Mouse (Mus musculus): ENCODE measurements around the gene Pitpnm3. TPM values are rescaled to one million over a fixed set of nuclear protein-coding genes. Genes with fewer than 3 reads are reported as not detected.

Pitpnm3 gene
- polyA plus RNA-seq, 1 experiment from 2014 or later, result 1.4 TPM

DNA sequence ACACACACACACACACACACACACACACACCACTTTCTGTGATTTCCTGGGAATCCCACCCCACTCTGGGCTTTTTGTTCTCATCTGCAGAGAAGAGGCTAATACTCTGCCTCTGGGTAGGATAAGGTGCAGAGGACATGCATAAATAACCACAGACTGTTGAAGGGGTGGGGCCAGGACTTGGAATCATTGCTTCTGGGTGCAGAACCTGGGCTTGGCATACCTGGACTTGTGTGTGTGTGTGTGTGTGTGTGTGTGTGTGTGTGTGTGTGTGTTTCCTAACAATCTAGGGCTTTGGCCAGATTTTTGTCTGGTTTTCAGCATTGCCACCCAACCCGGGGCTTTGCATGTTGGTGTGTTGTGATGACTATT, 10.3 kb upstream of the Pitpnm3 start:
- DNase-seq (ENCODE audit: low spot score), result no peak
- WGBS, result 79% methylated on average over 1 of the region's 1 CpGs
- Histone ChIP-seq H3K4me2 (ENCODE audit: low read length) (no peak overlapping the region), H3K4me3 (ENCODE audit: low read depth, low read length) (no peak overlapping the region), H3K27me3 (replicated peaks; ENCODE audit: control insufficient read depth, insufficient read depth, low read length) (no peaks in the 10 kb centered on the region), H3K4me1 (replicated peaks; ENCODE audit: control insufficient read depth, insufficient read depth, low read length) (no peaks in the 10 kb centered on the region), H3K9me3 (ENCODE audit: control insufficient read depth, low read length) (no peaks in the 10 kb centered on the region), H3K36me3 (ENCODE audit: control insufficient read depth, insufficient read depth, low read length) (no peaks in the 10 kb centered on the region), H3K27ac (ENCODE audit: low read depth) (no peak overlapping the region), H3K9ac (ENCODE audit: low read length) (no peak overlapping the region)
- ATAC-seq (replicated peaks; ENCODE audit: low FRiP score, low TSS enrichment, low read depth), result no peak

DNA sequence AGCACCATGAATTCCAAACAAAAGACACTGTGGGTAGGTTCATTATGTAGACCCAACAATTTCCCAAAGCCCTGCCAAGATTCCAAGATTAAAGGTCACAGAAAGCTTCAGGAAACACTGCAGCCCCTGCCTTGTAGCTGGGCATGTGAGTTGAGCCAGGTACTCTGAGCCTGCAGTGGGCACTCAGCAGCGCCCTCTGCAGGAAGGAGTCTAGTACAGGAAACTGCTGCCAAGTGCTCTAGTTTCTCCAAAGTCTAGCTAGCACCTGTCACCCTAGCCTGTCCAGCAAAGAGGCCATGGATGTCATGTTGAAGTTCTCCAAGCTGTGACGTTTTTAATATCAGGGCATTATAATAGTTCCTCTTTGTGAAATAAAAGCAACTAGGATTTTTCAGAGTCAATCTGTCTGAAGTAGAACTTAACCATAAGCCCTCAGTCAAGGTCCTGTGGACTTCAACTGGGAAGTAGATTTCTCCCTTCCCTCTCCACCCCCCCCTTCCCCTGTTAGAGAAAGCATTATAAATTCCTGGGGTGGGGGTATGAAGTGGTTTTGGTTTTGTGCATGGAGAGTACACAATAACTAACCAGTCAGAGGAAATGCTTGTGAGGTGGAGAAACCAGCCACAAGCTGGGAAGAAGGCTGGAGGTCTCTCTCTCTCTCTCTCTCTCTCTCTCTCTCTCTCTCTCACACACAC, 9.8 kb upstream of the Pitpnm3 start:
- DNase-seq (ENCODE audit: low spot score) (no peak), ATAC-seq (replicated peaks; ENCODE audit: low FRiP score, low TSS enrichment, low read depth) (0 out of 2 replicates have a peak, but pooled peaks have one; percentile 25)
- H3K36me3 ChIP-seq (ENCODE audit: control insufficient read depth, insufficient read depth, low read length), result no peaks in the 10 kb centered on the region
- H3K27me3 ChIP-seq (replicated peaks; ENCODE audit: control insufficient read depth, insufficient read depth, low read length), result no peaks in the 10 kb centered on the region
- H3K4me1 ChIP-seq (replicated peaks; ENCODE audit: control insufficient read depth, insufficient read depth, low read length), result no peaks in the 10 kb centered on the region
- no peak overlapping the region for H3K4me2 ChIP-seq (ENCODE audit: low read length)
- H3K9me3 ChIP-seq (ENCODE audit: control insufficient read depth, low read length), result no peaks in the 10 kb centered on the region
- no peak overlapping the region for H3K9ac ChIP-seq (ENCODE audit: low read length)
- H3K4me3 ChIP-seq (ENCODE audit: low read depth, low read length), result no peak overlapping the region
- WGBS, result 15% methylated on average over 2 of the region's 2 CpGs
- no peak overlapping the region for H3K27ac ChIP-seq (ENCODE audit: low read depth)

DNA sequence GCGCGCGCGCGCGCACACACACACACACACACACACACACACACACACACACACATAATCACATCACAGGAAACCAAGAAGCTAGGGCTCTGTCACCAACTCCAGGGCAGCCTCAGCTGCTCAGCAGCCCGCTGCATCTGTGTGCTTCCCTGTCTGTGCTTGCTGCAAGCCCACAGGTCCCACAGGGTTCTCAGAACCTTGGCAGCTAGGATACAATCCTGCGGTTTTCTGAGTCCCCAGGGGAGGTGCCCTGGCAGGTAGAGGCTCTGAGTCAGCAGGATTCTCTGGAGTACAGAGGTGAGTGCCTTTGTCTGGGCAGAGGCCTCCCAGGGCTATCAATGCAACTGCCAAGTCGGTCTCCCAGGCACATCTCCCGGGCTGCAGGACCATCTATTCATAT, 7.3 kb upstream of the Pitpnm3 start:
- no peaks in the 10 kb centered on the region for H3K36me3 ChIP-seq (ENCODE audit: control insufficient read depth, insufficient read depth, low read length)
- peaks cover under 1% of the 10 kb centered on the region; the same call in 1 of the 2 replicates for H3K27me3 ChIP-seq (replicated peaks; ENCODE audit: control insufficient read depth, insufficient read depth, low read length)
- WGBS, result 48% methylated on average over 10 of the region's 10 CpGs
- no peak for ATAC-seq (replicated peaks; ENCODE audit: low FRiP score, low TSS enrichment, low read depth)
- no peak overlapping the region for H3K4me2 ChIP-seq (ENCODE audit: low read length)
- H3K4me3 ChIP-seq (ENCODE audit: low read depth, low read length), result no peak overlapping the region
- H3K4me1 ChIP-seq (replicated peaks; ENCODE audit: control insufficient read depth, insufficient read depth, low read length), result no peaks in the 10 kb centered on the region
- no peaks in the 10 kb centered on the region for H3K9me3 ChIP-seq (ENCODE audit: control insufficient read depth, low read length)
- DNase-seq (ENCODE audit: low spot score), result no peak
- no peak overlapping the region for H3K27ac ChIP-seq (ENCODE audit: low read depth)
- H3K9ac ChIP-seq (ENCODE audit: low read length), result no peak overlapping the region

DNA sequence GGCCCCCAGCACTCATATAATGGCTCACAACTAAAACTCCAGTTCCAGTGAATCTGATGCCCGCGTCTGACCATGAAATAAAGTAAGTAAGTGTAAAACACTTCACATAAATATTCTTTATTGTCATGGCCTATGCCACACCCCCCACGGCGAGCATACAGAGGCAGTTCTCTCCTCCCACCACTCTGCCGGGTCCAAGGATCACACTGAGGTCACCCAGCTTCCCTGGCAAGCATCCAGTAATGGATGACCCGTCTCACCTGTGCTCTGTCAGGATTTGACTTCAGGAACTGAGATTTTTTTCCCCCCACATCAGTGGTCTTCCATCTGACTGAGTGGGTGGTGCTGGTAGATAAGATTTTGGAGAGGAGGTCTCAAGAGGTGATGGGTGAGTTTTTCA, 4.6 kb upstream of the Pitpnm3 start:
- Histone ChIP-seq H3K27me3 (replicated peaks; ENCODE audit: control insufficient read depth, insufficient read depth, low read length) (peaks cover 22% of the 10 kb centered on the region), H3K4me3 (ENCODE audit: low read depth, low read length) (no peak overlapping the region), H3K4me1 (replicated peaks; ENCODE audit: control insufficient read depth, insufficient read depth, low read length) (no peaks in the 10 kb centered on the region; the same call in 1 of the 2 replicates), H3K27ac (ENCODE audit: low read depth) (no peak overlapping the region), H3K9ac (ENCODE audit: low read length) (no peak overlapping the region), H3K4me2 (ENCODE audit: low read length) (no peak overlapping the region), H3K36me3 (ENCODE audit: control insufficient read depth, insufficient read depth, low read length) (no peaks in the 10 kb centered on the region), H3K9me3 (ENCODE audit: control insufficient read depth, low read length) (no peaks in the 10 kb centered on the region)
- no peak for DNase-seq (ENCODE audit: low spot score)
- no peak; the same call in 1 of the 2 replicates for ATAC-seq (replicated peaks; ENCODE audit: low FRiP score, low TSS enrichment, low read depth)
- WGBS, result 37% methylated on average over 6 of the region's 6 CpGs

DNA sequence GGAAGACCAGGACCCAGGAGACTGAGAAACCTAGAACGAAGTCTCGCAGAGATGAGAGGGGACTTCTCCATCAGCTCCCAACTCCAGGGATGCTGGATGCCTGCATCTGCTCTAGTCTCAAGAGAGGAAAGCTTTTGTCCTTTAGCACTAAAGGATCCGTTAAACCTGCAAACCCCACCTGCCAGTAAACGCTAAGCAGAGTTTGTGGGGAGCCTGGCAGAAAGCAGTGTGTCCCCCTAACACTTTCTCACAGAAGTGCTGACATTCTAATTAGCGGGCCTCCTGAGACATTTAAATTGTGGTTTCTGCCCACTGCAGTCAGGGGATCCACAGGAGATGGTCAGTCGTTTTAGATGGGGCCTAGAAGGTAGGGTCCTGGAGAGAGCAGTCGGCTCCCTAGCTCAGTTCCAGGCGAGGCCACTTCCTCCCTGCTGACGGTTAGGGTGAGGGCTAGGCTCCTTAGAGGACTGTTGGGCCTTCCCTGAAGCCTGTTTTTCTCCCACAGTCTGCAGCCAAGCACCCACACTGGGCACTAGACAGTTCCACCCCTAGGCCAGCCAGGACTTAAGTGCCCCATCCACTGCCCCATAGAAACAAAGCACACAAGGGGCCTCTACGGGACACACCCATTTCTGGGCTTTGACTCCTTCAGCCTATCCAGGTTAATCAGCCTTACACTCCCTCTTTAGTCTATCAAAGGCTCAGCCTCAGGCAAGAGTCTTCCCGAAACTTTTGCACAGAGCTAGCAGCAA, 829 bp upstream of the Pitpnm3 start:
- DNase-seq (ENCODE audit: low spot score), result peak; percentile 57
- H3K4me2 ChIP-seq (ENCODE audit: low read length), result peak overlapping the region; percentile 96
- WGBS, result 39% methylated on average over 11 of the region's 11 CpGs
- peaks cover 9% of the 10 kb centered on the region; the same call in 1 of the 2 replicates for H3K4me1 ChIP-seq (replicated peaks; ENCODE audit: control insufficient read depth, insufficient read depth, low read length)
- H3K27me3 ChIP-seq (replicated peaks; ENCODE audit: control insufficient read depth, insufficient read depth, low read length), result peaks cover 45% of the 10 kb centered on the region
- no peaks in the 10 kb centered on the region for H3K9me3 ChIP-seq (ENCODE audit: control insufficient read depth, low read length)
- H3K27ac ChIP-seq (ENCODE audit: low read depth), result no peak overlapping the region
- peak overlapping the region; percentile 52 for H3K4me3 ChIP-seq (ENCODE audit: low read depth, low read length)
- 0 out of 2 replicates have a peak, but pooled peaks have one; percentile 22 for ATAC-seq (replicated peaks; ENCODE audit: low FRiP score, low TSS enrichment, low read depth)
- no peaks in the 10 kb centered on the region for H3K36me3 ChIP-seq (ENCODE audit: control insufficient read depth, insufficient read depth, low read length)
- no peak overlapping the region; the same call in 1 of the 2 replicates for H3K9ac ChIP-seq (ENCODE audit: low read length)

DNA sequence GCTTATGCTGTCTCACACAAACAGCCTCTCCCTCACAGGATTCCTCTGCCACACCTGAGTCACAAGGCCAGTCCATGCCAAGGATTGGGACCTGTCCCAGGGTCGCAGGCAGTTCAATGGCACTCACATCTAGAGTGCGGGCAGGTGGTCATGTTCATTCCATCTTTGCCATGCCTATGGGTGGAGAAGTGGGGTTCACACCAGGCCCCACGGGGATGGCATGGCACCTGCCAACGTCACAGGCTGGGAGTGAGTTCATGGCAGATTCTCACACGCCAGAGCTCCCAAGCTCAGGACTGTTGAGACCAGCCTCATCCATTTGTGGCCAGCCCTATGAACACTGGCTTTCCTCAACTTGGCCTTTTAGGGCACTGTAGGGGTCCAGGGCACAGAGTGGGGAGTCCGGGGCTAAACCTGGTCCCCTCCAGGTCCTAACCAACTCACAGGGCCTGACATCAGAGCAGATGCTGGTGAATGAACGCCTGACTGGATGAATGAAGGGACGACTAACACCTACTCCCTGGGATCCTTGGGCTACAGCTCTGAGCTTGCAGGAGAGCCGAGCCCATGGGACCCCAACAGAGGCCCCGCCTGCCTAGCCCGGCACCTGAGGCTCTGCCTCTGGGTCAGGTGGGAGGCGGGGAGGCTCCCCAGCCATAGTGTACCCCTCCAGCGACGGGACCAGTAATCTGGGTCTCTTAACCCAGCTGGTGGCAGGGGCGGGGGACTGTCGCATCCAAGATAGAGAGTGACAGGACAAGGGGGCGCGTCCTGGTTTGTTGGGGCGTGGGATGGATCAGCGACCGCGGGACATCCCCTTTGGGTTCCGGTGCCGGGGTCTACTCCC, 819 bp downstream of the Pitpnm3 start:
- Histone ChIP-seq H3K27me3 (replicated peaks; ENCODE audit: control insufficient read depth, insufficient read depth, low read length) (peaks cover 45% of the 10 kb centered on the region), H3K4me3 (ENCODE audit: low read depth, low read length) (peak overlapping the region; percentile 52), H3K9me3 (ENCODE audit: control insufficient read depth, low read length) (no peaks in the 10 kb centered on the region), H3K27ac (ENCODE audit: low read depth) (no peak overlapping the region), H3K9ac (ENCODE audit: low read length) (peak overlapping the region; percentile 59), H3K4me1 (replicated peaks; ENCODE audit: control insufficient read depth, insufficient read depth, low read length) (peaks cover 14% of the 10 kb centered on the region; the same call in 1 of the 2 replicates), H3K4me2 (ENCODE audit: low read length) (peak overlapping the region; percentile 96), H3K36me3 (ENCODE audit: control insufficient read depth, insufficient read depth, low read length) (no peaks in the 10 kb centered on the region)
- ATAC-seq (replicated peaks; ENCODE audit: low FRiP score, low TSS enrichment, low read depth), result no peak; the same call in 1 of the 2 replicates
- peak; percentile 66 for DNase-seq (ENCODE audit: low spot score)
- 15% methylated on average over 24 of the region's 24 CpGs for WGBS

DNA sequence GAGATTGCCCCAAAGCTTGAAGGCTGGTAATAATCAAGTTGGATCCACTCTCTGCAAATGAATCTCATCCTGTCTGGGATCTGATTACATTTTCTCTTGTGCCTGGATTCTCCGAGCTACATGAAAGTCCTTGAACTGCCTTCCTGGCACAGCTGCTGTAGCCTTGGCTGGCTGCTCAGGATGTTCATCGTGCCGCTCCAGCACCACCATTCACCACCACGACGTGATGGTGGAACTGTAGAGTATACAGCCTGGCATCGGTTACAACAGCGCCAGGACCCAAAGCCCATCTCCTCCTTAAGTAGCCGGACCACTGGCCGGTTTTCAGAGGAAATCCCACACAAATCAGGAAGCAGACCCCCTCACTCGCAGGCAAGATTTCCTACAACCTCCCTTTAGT, 2.5 kb downstream of the Pitpnm3 start:
- 69% methylated on average over 10 of the region's 10 CpGs for WGBS

DNA sequence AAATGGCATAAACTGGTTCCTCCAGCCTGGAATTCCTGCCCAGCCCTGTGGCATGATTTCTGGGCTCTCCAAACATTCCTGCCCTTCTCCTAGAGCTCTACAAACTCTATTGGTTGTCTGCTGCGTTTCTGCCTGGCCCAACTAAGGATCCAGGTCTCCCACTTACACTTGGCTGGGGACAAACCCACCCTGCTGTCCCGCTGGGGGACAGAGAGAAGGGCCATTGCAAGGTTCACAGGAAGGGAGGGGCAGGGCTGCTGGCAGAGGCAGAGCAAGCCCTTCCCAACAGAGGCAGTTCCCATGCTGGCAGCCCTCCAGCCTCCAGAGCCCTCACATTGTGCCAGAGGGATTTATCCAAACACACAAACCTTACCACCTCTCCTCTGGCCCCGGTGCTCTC, 3.3 kb downstream of the Pitpnm3 start:
- H3K4me2 ChIP-seq (ENCODE audit: low read length), result no peak overlapping the region
- no peak overlapping the region for H3K4me3 ChIP-seq (ENCODE audit: low read depth, low read length)
- H3K4me1 ChIP-seq (replicated peaks; ENCODE audit: control insufficient read depth, insufficient read depth, low read length), result peaks cover 14% of the 10 kb centered on the region; the same call in 1 of the 2 replicates
- no peaks in the 10 kb centered on the region for H3K9me3 ChIP-seq (ENCODE audit: control insufficient read depth, low read length)
- no peak overlapping the region for H3K27ac ChIP-seq (ENCODE audit: low read depth)
- no peak for DNase-seq (ENCODE audit: low spot score)
- ATAC-seq (replicated peaks; ENCODE audit: low FRiP score, low TSS enrichment, low read depth), result no peak
- no peak overlapping the region for H3K9ac ChIP-seq (ENCODE audit: low read length)
- 30% methylated on average over 3 of the region's 3 CpGs for WGBS
- H3K36me3 ChIP-seq (ENCODE audit: control insufficient read depth, insufficient read depth, low read length), result no peaks in the 10 kb centered on the region
- peaks cover 40% of the 10 kb centered on the region for H3K27me3 ChIP-seq (replicated peaks; ENCODE audit: control insufficient read depth, insufficient read depth, low read length)

More for the DNA sequence above, 2.5 kb downstream of the Pitpnm3 start:
- no peak overlapping the region for H3K27ac ChIP-seq (ENCODE audit: low read depth)
- H3K4me1 ChIP-seq (replicated peaks; ENCODE audit: control insufficient read depth, insufficient read depth, low read length), result peaks cover 14% of the 10 kb centered on the region; the same call in 1 of the 2 replicates
- H3K9me3 ChIP-seq (ENCODE audit: control insufficient read depth, low read length), result no peaks in the 10 kb centered on the region
- H3K4me3 ChIP-seq (ENCODE audit: low read depth, low read length), result no peak overlapping the region
- H3K27me3 ChIP-seq (replicated peaks; ENCODE audit: control insufficient read depth, insufficient read depth, low read length), result peaks cover 45% of the 10 kb centered on the region
- DNase-seq (ENCODE audit: low spot score) (no peak), ATAC-seq (replicated peaks; ENCODE audit: low FRiP score, low TSS enrichment, low read depth) (no peak)
- no peaks in the 10 kb centered on the region for H3K36me3 ChIP-seq (ENCODE audit: control insufficient read depth, insufficient read depth, low read length)
- H3K9ac ChIP-seq (ENCODE audit: low read length), result no peak overlapping the region
- no peak overlapping the region for H3K4me2 ChIP-seq (ENCODE audit: low read length)

All from intestine, embryonic 14.5 days (tissue).